Mouse (Mus musculus): Measurements from ENCODE around the gene Phf10.
"Not testable (repeated sequence)": the region's sequence is repeated elsewhere in the genome, so short reads cannot be mapped to it uniquely, and the experiment has no call there.

- not testable (repeated sequence) for TF ChIP-seq CTCF (IDR thresholded peaks at IDR 0.05; ENCODE audit: insufficient read depth, low read length); POLR2A (IDR thresholded peaks at IDR 0.05; ENCODE audit: borderline replicate concordance, extremely low read depth, low read depth, low read length)
These were observed 18.9 kb downstream of the Phf10 start for GRCm38 (mm10) chr17:14942181-14942580.

Measured in lung, adult 2 months (tissue).